Mouse (Mus musculus) CH12.LX (cell line): ENCODE measurements around the gene Pdia6. TPM values are rescaled to one million over a fixed set of nuclear protein-coding genes. Genes with fewer than 3 reads are reported as not detected.

Experiments
- DNase-seq: peaks from one replicate; pipeline ENCODE4 v3.0.0-alpha.2; 2013; ENCODE audit errors: extremely low read depth
- H3K27ac ChIP-seq: 2 replicates; pipeline ENCODE4 v1.5.1; 2012; ENCODE audit warnings: low read depth, mild to moderate bottlenecking, control low read depth, moderate library complexity; ENCODE audit not compliant: insufficient read depth
- H3K27me3 ChIP-seq: replicated peaks from 2 replicates; pipeline ENCODE3; 2012; ENCODE audit warnings: inconsistent platforms
- H3K36me3 ChIP-seq, 2 experiments: replicated peaks in 1 of 2; 2 replicates each; pipeline versions ENCODE3 to v1.6.1; 2012; ENCODE audit warnings: inconsistent platforms in 1 of 2, low read length in 1 of 2, mild to moderate bottlenecking in 1 of 2, mixed read lengths in 1 of 2, moderate library complexity in 1 of 2; ENCODE audit not compliant: control insufficient read depth in 1 of 2, insufficient read depth in 1 of 2
- H3K4me1 ChIP-seq, 2 experiments: 2 replicates each; pipeline ENCODE4 v1.6.1; 2012; ENCODE audit warnings: inconsistent platforms in 1 of 2, moderate library complexity in 1 of 2; ENCODE audit not compliant: insufficient read depth in 2 of 2, control insufficient read depth in 1 of 2
- H3K4me2 ChIP-seq: 2 replicates; pipeline ENCODE4 v1.6.1; 2012; ENCODE audit warnings: low read depth, mild to moderate bottlenecking, control low read depth; ENCODE audit not compliant: poor library complexity, insufficient read depth, severe bottlenecking
- H3K4me3 ChIP-seq, 3 experiments: fragments of 150-350 bp in 1 of 3; sonication (generic) in 1 of 3; replicated peaks in 1 of 3; 2 replicates each; pipeline versions ENCODE3 to v1.5.1; 2011 to 2012; ENCODE audit warnings: low read depth in 2 of 3, low read length in 2 of 3, mild to moderate bottlenecking in 2 of 3, moderate library complexity in 2 of 3, control low read depth in 1 of 3, improper control_type of control experiment in 1 of 3, inconsistent platforms in 1 of 3, mixed read lengths in 1 of 3; ENCODE audit not compliant: poor library complexity in 1 of 3
- H3K79me2 ChIP-seq: replicated peaks from 2 replicates; pipeline ENCODE4 v1.6.1; 2012; ENCODE audit warnings: mild to moderate bottlenecking, moderate library complexity; ENCODE audit not compliant: control insufficient read depth, poor library complexity, insufficient read depth, severe bottlenecking; ENCODE audit errors: extremely low read depth
- H3K9ac ChIP-seq: 2 replicates; pipeline ENCODE4 v1.6.1; 2012; ENCODE audit warnings: low read depth, mild to moderate bottlenecking, control low read depth, moderate library complexity; ENCODE audit not compliant: insufficient read depth
- H3K9me3 ChIP-seq: replicated peaks from 2 replicates; pipeline ENCODE3; 2012; ENCODE audit warnings: low read length, inconsistent platforms, mixed read lengths
- CHD2 ChIP-seq: IDR thresholded peaks from 2 replicates; pipeline ENCODE4 v1.6.1; 2011; ENCODE audit warnings: low read length, improper control_type of control experiment
- ELF1 ChIP-seq: IDR thresholded peaks from 2 replicates; pipeline ENCODE4 v1.6.1; 2014; ENCODE audit warnings: low read depth, mild to moderate bottlenecking, inconsistent platforms, low read length, improper control_type of control experiment
- GABPA ChIP-seq: IDR thresholded peaks from 2 replicates; pipeline ENCODE4 v1.6.1; 2012; ENCODE audit warnings: low read depth, low read length, improper control_type of control experiment, inconsistent platforms; ENCODE audit not compliant: insufficient replicate concordance
- IRF4 ChIP-seq: IDR thresholded peaks from 2 replicates; pipeline ENCODE4 v1.6.1; 2014; ENCODE audit warnings: low read depth, mild to moderate bottlenecking, inconsistent platforms, low read length, improper control_type of control experiment
- MXI1 ChIP-seq: IDR thresholded peaks from 2 replicates; pipeline ENCODE4 v1.6.1; 2011; ENCODE audit warnings: mild to moderate bottlenecking, low read depth, low read length, improper control_type of control experiment
- PAX5 ChIP-seq: IDR thresholded peaks from 2 replicates; pipeline ENCODE4 v1.6.1; 2012; ENCODE audit warnings: low read length, inconsistent platforms, mixed read lengths
- POLR2AphosphoS2 ChIP-seq: IDR thresholded peaks from 2 replicates; pipeline ENCODE4 v1.6.1; 2011; ENCODE audit warnings: low read depth, low read length, improper control_type of control experiment
- RAD21 ChIP-seq: IDR thresholded peaks from 2 replicates; pipeline ENCODE4 v1.6.1; 2011; ENCODE audit warnings: low read depth, mild to moderate bottlenecking, low read length, improper control_type of control experiment, moderate library complexity
- RCOR1 ChIP-seq: conservative IDR thresholded peaks from 2 replicates; pipeline ENCODE4 v1.6.1; 2012; ENCODE audit warnings: low read depth, mild to moderate bottlenecking, inconsistent platforms, low read length, improper control_type of control experiment
- SIN3A ChIP-seq: IDR thresholded peaks from 2 replicates; pipeline ENCODE4 v1.6.1; 2012; ENCODE audit warnings: low read length, improper control_type of control experiment, inconsistent platforms
- TCF12 ChIP-seq: IDR thresholded peaks from 2 replicates; pipeline ENCODE4 v1.6.1; 2014; ENCODE audit warnings: low read depth, mild to moderate bottlenecking, inconsistent platforms, low read length, improper control_type of control experiment
- ZC3H11A ChIP-seq: IDR thresholded peaks from 2 replicates; pipeline ENCODE4 v1.6.1; 2012; ENCODE audit warnings: low read depth, mild to moderate bottlenecking, inconsistent platforms, low read length, improper control_type of control experiment
- ZNF384 ChIP-seq: IDR thresholded peaks from 2 replicates; pipeline ENCODE4 v1.6.1; 2012; ENCODE audit warnings: low read depth, low read length, improper control_type of control experiment, inconsistent platforms
- dilution Hi-C: fragments of 300-500 bp; cut with MboI; formaldehyde crosslinking; loops from 2 replicates; pipeline ENCODE4 v1.14.3; 2020; ENCODE audit warnings: low sequenced_read_pairs; ENCODE audit not compliant: extremely low pct_unique_long_range_greater_than_20kb, extremely low pct_ligation_motif_present
- in situ Hi-C: fragments of 300-500 bp; cut with MboI; formaldehyde crosslinking; loops from 3 replicates; pipeline ENCODE4 v1.14.3; 2019; ENCODE audit warnings: low sequenced_read_pairs, low pct_ligation_motif_present, low pct_unique_long_range_greater_than_20kb, mixed read lengths
- polyA plus RNA-seq: library from polyadenylated mRNA; unstranded; fragments of >175 nt; gene quantifications from 2 replicates; pipeline ENCODE4 v1.2.1, GENCODE M21; 2012; ENCODE audit warnings: low read depth; ENCODE audit not compliant: insufficient read length
- total RNA-seq, 2 experiments: library from RNA; depleted of rRNA; stranded (reverse); fragments of 300-350 nt in 1 of 2; fragments of >200 nt in 1 of 2; gene quantifications; 2 replicates each; pipeline ENCODE4 v1.2.3; 2012 to 2014

The Pdia6 gene
- total and polyA plus RNA-seq, 3 experiments = 359 to 408 (median 382) TPM

GRCm38 (mm10) chr12:17289060-17289459 is 22.7 kb downstream of the Pdia6 start:
- H3K9ac ChIP-seq = no peak overlapping the region
- dilution Hi-C loops = no loop called here
- no peak overlapping the region for H3K4me2 ChIP-seq
- in situ Hi-C loops = no loop called here
- H3K27ac ChIP-seq = no peak overlapping the region
- no peaks in the 10 kb centered on the region for H3K9me3 ChIP-seq
- no peak for TF ChIP-seq MXI1
- TF ChIP-seq SIN3A = no peak
- no peak for TF ChIP-seq GABPA
- no peak for TF ChIP-seq RCOR1
- TF ChIP-seq ZNF384 = no peak
- H3K27me3 ChIP-seq = no peaks in the 10 kb centered on the region
- peaks cover 7 to 35% of the 10 kb centered on the region in 2 experiments for H3K36me3 ChIP-seq
- H3K79me2 ChIP-seq = no peaks in the 10 kb centered on the region
- H3K4me1 ChIP-seq = no peaks in the 10 kb centered on the region
- no peak overlapping the region for H3K4me3 ChIP-seq
- DNase-seq = no peak

- in situ Hi-C loops (no loop called here), dilution Hi-C loops (no loop called here)
- Histone ChIP-seq H3K4me1 (no peaks in the 10 kb centered on the region), H3K36me3 (peaks cover 4 to 26% of the 10 kb centered on the region in 2 experiments), H3K79me2 (no peaks in the 10 kb centered on the region), H3K9me3 (no peaks in the 10 kb centered on the region), H3K4me2 (no peak overlapping the region), H3K9ac (no peak overlapping the region), H3K27me3 (no peaks in the 10 kb centered on the region), H3K27ac (no peak overlapping the region), H3K4me3 (no peak overlapping the region)
- TF ChIP-seq ZC3H11A = no peak
- TF ChIP-seq POLR2AphosphoS2 = no peak
- TF ChIP-seq IRF4 = no peak
- TF ChIP-seq RAD21 = no peak
- TF ChIP-seq TCF12 = no peak
- TF ChIP-seq ELF1 = no peak
- no peak for DNase-seq
These were observed 23.6 kb downstream of the Pdia6 start for GRCm38 (mm10) chr12:17289913-17290312.

DNA sequence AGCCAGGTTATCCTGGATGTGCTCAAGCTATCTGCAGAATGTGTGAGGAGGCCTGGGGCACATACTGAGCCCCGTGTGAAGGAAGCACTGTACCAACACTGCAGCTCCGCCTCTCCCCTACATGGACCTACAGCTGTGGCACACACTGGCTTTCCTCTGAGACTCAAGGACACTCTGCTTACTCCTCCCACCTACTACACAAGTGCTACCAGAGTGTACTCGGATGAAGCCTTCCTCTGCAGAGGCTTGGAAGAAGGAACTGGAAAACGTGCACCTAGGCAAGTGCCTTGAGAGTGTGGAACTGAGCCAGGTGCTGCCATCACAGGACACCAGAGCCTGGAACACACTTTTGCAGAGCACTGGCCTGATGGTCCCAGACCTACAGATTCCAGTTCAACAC is 24.2 kb downstream of the Pdia6 start:
- Histone ChIP-seq H3K4me3 (no peak overlapping the region), H3K27ac (no peak overlapping the region), H3K79me2 (no peaks in the 10 kb centered on the region), H3K9ac (no peak overlapping the region), H3K27me3 (no peaks in the 10 kb centered on the region), H3K9me3 (no peaks in the 10 kb centered on the region), H3K4me2 (no peak overlapping the region), H3K4me1 (no peaks in the 10 kb centered on the region), H3K36me3 (peaks cover 0 to 21% of the 10 kb centered on the region in 2 experiments)
- DNase-seq = no peak
- dilution Hi-C loops (no loop called here), in situ Hi-C loops (no loop called here)
- no peak for TF ChIP-seq CHD2
- TF ChIP-seq TCF12 = no peak
- no peak for TF ChIP-seq PAX5
